Mouse (Mus musculus): ENCODE data around the gene Slpi.

The Slpi gene

GRCm38 (mm10) chr2:164419489-164419888 is 30.6 kb upstream of the Slpi start:
- DNase-seq (ENCODE audit: low spot score), result no peak

- DNase-seq (ENCODE audit: low spot score), result no peak
Observed at GRCm38 (mm10) chr2:164418308-164418875, 29.5 kb upstream of the Slpi start.

- no peak for DNase-seq (ENCODE audit: low spot score)
Observed at GRCm38 (mm10) chr2:164417198-164417597, 28.3 kb upstream of the Slpi start.

- DNase-seq (ENCODE audit: low spot score), result no peak
Observed at GRCm38 (mm10) chr2:164414581-164414980, 25.7 kb upstream of the Slpi start.

- DNase-seq (ENCODE audit: low spot score), result no peak
Observed at GRCm38 (mm10) chr2:164414167-164414566, 25.3 kb upstream of the Slpi start.

- DNase-seq (ENCODE audit: low spot score), result peak; percentile 70
Observed at GRCm38 (mm10) chr2:164407708-164408107, 18.8 kb upstream of the Slpi start.

GRCm38 (mm10) chr2:164405519-164405918 is 16.6 kb upstream of the Slpi start:
- no peak for DNase-seq (ENCODE audit: low spot score)

GRCm38 (mm10) chr2:164405060-164405459 is 16.2 kb upstream of the Slpi start, which contains the start of gene Matn4:
TSS of gene Matn4 (minus strand) at chr2:164405160.
- no peak for DNase-seq (ENCODE audit: low spot score)

GRCm38 (mm10) chr2:164404082-164404990 is 15.4 kb upstream of the Slpi start:
- DNase-seq (ENCODE audit: low spot score), result peak; percentile 86

GRCm38 (mm10) chr2:164403396-164404081 is 14.6 kb upstream of the Slpi start:
- peak; percentile 81 for DNase-seq (ENCODE audit: low spot score)

GRCm38 (mm10) chr2:164402906-164403305 is 14.0 kb upstream of the Slpi start, which contains the start of gene Rbpjl:
TSS of gene Rbpjl (plus strand) at chr2:164403141.
- DNase-seq (ENCODE audit: low spot score), result peak; percentile 82

GRCm38 (mm10) chr2:164396911-164397310 is 8.0 kb upstream of the Slpi start:
- DNase-seq (ENCODE audit: low spot score), result no peak

- no peak for DNase-seq (ENCODE audit: low spot score)
Observed at GRCm38 (mm10) chr2:164396076-164396475, 7.2 kb upstream of the Slpi start.

- DNase-seq (ENCODE audit: low spot score), result no peak
Observed at GRCm38 (mm10) chr2:164393126-164393525, 4.2 kb upstream of the Slpi start.

- peak; percentile 80 for DNase-seq (ENCODE audit: low spot score)
Observed at GRCm38 (mm10) chr2:164389499-164389898, 604 bp upstream of the Slpi start.

GRCm38 (mm10) chr2:164386953-164387352 is 1.9 kb downstream of the Slpi start:
- DNase-seq (ENCODE audit: low spot score), result peak; percentile 52

GRCm38 (mm10) chr2:164385927-164386763 is 2.8 kb downstream of the Slpi start:
- no peak for DNase-seq (ENCODE audit: low spot score)

GRCm38 (mm10) chr2:164383656-164384399 is 5.1 kb downstream of the Slpi start:
- no peak for DNase-seq (ENCODE audit: low spot score)

- DNase-seq (ENCODE audit: low spot score), result no peak
Observed at GRCm38 (mm10) chr2:164382971-164383370, 5.9 kb downstream of the Slpi start.

- no peak for DNase-seq (ENCODE audit: low spot score)
Observed at GRCm38 (mm10) chr2:164381726-164382125, 7.2 kb downstream of the Slpi start.

Data from lung, postnatal 25 days (tissue).